Mouse (Mus musculus) lung, embryonic 14.5 days (tissue): ENCODE data around the gene Zfp281. TPM values are rescaled to one million over a fixed set of nuclear protein-coding genes. Genes with fewer than 3 reads are reported as not detected.

Source experiments
- ATAC-seq: fragments of 200-750 bp; cut with Nextera tagmentation; 2 replicates; pipeline ENCODE4 v1.8.0; 2017; ENCODE audit warnings: mild to moderate bottlenecking, moderate TSS enrichment, moderate library complexity; ENCODE audit not compliant: insufficient read depth
- DNase-seq: peaks from one replicate; pipeline ENCODE4 v3.0.0-alpha.2; 2015
- H3K27ac ChIP-seq: fragments of 300-500 bp; sonication (generic); 2 replicates; pipeline ENCODE4 v1.5.1; 2014; ENCODE audit warnings: low read depth, mild to moderate bottlenecking, moderate library complexity
- H3K27me3 ChIP-seq: fragments of 300-500 bp; sonication (generic); 2 replicates; pipeline ENCODE4 v1.6.1; 2014; ENCODE audit warnings: low read length, control low read depth; ENCODE audit not compliant: insufficient read depth
- H3K36me3 ChIP-seq: fragments of 300-500 bp; sonication (generic); 2 replicates; pipeline ENCODE4 v1.6.1; 2014; ENCODE audit warnings: control low read depth; ENCODE audit not compliant: insufficient read depth
- H3K4me1 ChIP-seq: fragments of 300-500 bp; sonication (generic); 2 replicates; pipeline ENCODE4 v1.6.1; 2014; ENCODE audit warnings: antibody characterized with exemption, control low read depth; ENCODE audit not compliant: insufficient read depth
- H3K4me2 ChIP-seq: fragments of 300-500 bp; sonication (generic); 2 replicates; pipeline ENCODE4 v1.6.1; 2014; ENCODE audit warnings: mild to moderate bottlenecking
- H3K4me3 ChIP-seq: fragments of 300-500 bp; sonication (generic); 2 replicates; pipeline ENCODE4 v1.5.1; 2014; ENCODE audit warnings: low read depth, low read length
- H3K9ac ChIP-seq: fragments of 300-500 bp; sonication (generic); 2 replicates; pipeline ENCODE4 v1.6.1; 2014
- H3K9me3 ChIP-seq: fragments of 300-500 bp; sonication (generic); 2 replicates; pipeline ENCODE4 v1.6.1; 2016; ENCODE audit warnings: low read depth, low read length, control low read depth
- CTCF ChIP-seq: IDR thresholded peaks from 2 replicates; pipeline ENCODE4 v1.5.1; 2016; ENCODE audit warnings: antibody characterized with exemption, low read depth
- WGBS: fragments of 180-500 bp; shearing (Covaris S2); extraction: QIAGEN DNeasy Blood & Tissue Kit; methylation state at CpG from one replicate; pipeline ENCODE4 v1.1.7; 2014; 5-methylcytosine and 5-hydroxymethylcytosine counted together
- polyA plus RNA-seq: library from polyadenylated mRNA; unstranded; fragments of >200 nt; fragmentation: Nextera tagmentation; extraction: Ambion mirVana; gene quantifications from 2 replicates; pipeline ENCODE4 v1.2.1, GENCODE M21; 2014

The Zfp281 gene
- polyA plus RNA-seq, 1 experiment from 2014 or later: 26.7 TPM

DNA sequence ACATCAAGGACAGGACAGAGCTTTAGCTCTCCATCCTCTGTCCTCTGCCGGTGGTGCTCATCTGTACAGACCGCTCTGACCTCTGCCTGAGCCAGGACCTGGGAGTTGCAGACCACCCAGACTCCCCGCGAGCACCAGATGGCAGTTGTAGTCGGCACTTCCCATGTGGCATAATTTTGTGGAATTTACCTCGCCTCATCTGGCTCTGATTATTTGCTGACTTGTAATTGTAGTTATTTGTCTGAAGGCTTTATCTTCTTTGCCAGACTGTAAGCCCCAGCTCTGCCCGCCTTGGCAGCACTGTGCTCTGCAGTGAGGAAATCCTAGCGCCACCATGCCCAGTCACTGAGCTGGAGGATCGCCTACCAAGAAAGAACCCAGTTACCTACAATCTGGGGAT lies 35.8 kb upstream of the Zfp281 start:
- DNase-seq (peak; percentile 34), ATAC-seq (peak; percentile 77)
- WGBS: 9% methylated on average over 9 of the region's 9 CpGs
- H3K4me2 ChIP-seq: peak overlapping the region; percentile 53
- no peaks in the 10 kb centered on the region for H3K27me3 ChIP-seq
- H3K9ac ChIP-seq: 0 out of 2 replicates have a peak overlapping the region, but pooled peaks have one; percentile 31
- H3K27ac ChIP-seq: no peak overlapping the region
- peak overlapping the region; percentile 18; the same call in 1 of the 2 replicates for H3K4me3 ChIP-seq
- H3K9me3 ChIP-seq: no peaks in the 10 kb centered on the region
- no peaks in the 10 kb centered on the region for H3K36me3 ChIP-seq
- H3K4me1 ChIP-seq: 0 out of 2 replicates have a peak, but pooled peaks cover 4% of the 10 kb centered on the region
- TF ChIP-seq CTCF: no peak

DNA sequence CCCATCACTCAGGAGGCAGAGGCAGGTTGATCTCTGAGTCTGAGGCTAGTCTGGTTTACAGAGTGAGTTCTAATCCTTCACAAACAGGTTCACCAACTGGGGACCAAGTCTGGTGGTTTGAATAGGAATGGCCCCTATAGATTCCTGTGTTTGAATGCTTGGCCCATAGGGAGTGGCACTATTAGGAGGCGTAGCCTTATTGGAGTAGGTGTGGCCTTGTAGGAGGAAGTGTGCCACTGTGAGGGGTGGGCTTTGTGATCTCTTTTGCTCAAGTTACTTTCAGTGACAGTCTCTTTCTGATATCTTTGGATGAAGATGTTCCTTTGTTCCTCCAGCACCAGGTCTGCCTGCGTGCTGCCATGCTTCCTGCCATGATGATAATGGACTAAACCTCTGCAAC lies 32.0 kb upstream of the Zfp281 start:
- ATAC-seq (no peak), DNase-seq (no peak)
- H3K4me3 ChIP-seq: no peak overlapping the region
- H3K27me3 ChIP-seq: no peaks in the 10 kb centered on the region
- no peak for TF ChIP-seq CTCF
- H3K36me3 ChIP-seq: no peaks in the 10 kb centered on the region
- 98% methylated on average over 2 of the region's 2 CpGs for WGBS
- H3K9me3 ChIP-seq: no peaks in the 10 kb centered on the region
- H3K4me2 ChIP-seq: no peak overlapping the region
- H3K9ac ChIP-seq: no peak overlapping the region
- H3K27ac ChIP-seq: no peak overlapping the region
- H3K4me1 ChIP-seq: 0 out of 2 replicates have a peak, but pooled peaks cover 4% of the 10 kb centered on the region

DNA sequence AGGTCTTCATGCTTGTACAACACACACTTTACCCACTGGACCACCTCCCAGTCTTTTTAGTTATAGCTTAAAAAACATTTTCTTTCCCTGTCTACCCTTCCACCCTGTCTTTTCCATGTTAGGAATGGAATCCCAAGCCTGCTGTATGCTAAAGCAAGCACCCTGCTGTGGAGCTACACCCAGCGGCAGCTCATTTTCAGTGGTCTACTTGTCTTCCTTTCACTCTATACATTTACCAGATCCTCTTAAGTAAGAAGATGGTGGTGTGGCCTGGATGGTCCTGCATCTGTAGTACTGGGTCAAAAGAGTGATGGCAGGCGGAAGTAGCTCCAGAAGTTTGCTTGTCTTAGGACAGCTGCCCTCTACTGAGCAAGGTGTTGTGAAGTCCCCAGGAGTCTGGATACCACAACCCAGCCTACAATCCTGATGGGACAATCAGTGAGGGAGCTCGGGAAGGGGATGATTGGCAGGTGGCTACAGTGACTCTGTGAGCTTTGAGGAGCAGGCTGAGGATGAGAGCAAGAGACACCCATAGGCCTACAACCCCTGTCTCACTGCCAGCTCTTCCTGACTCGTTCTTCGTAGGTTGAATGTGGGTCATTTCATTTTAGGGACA lies 30.4 kb upstream of the Zfp281 start:
- 0 out of 2 replicates have a peak, but pooled peaks cover 2% of the 10 kb centered on the region for H3K4me1 ChIP-seq
- H3K4me3 ChIP-seq: no peak overlapping the region
- no peak overlapping the region for H3K27ac ChIP-seq
- 81% methylated on average over 5 of the region's 5 CpGs for WGBS
- H3K27me3 ChIP-seq: no peaks in the 10 kb centered on the region
- no peak overlapping the region for H3K9ac ChIP-seq
- DNase-seq: no peak
- no peak overlapping the region for H3K4me2 ChIP-seq
- no peaks in the 10 kb centered on the region for H3K9me3 ChIP-seq
- ATAC-seq: no peak
- H3K36me3 ChIP-seq: no peaks in the 10 kb centered on the region
- no peak for TF ChIP-seq CTCF

DNA sequence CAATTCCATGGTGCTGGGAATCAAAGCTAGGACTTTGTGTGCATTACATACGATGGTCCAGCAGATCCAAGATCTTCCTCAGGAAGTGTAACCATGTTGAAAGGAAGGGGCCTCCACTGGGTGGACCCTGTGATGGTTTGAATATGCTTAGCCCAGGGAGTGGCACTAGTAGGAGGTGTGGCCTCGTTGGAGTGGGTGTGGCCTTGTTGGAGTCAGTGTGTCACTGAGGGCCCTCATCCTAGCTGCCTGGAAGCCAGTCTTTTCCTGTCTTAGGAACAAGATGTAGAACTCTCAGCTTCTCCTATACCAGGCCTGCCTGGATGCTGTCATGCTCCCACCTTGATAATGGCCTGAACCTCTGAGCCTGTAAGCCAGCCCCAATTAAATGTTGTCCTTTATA lies 27.9 kb upstream of the Zfp281 start:
- no peak overlapping the region for H3K27ac ChIP-seq
- H3K4me1 ChIP-seq: no peaks in the 10 kb centered on the region
- TF ChIP-seq CTCF: no peak
- no peak for DNase-seq
- H3K4me2 ChIP-seq: no peak overlapping the region
- H3K36me3 ChIP-seq: no peaks in the 10 kb centered on the region
- no peaks in the 10 kb centered on the region for H3K9me3 ChIP-seq
- H3K9ac ChIP-seq: no peak overlapping the region
- no peak for ATAC-seq
- H3K4me3 ChIP-seq: no peak overlapping the region
- 64% methylated on average over 2 of the region's 2 CpGs for WGBS
- H3K27me3 ChIP-seq: no peaks in the 10 kb centered on the region

DNA sequence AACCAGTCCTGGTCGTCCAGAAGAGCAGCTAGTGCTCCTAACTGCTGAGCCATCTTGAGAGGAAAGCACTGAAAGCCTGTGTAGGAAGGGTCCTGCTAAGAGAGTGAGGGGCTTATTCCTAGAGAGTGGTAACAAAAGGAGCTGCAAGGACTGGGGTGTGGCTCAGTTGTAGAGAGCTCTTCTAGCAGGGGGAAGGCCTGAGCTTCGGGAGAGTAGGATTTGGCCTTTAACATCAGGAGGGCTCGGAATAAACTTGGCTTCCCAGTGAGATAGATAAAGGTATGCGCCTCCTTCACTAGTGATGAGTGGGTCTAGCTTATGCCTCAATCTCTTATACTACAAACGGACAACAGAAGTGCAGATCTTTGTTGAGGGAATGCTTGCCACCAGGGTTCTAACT lies 26.4 kb upstream of the Zfp281 start:
- Histone ChIP-seq H3K4me1 (no peaks in the 10 kb centered on the region), H3K36me3 (no peaks in the 10 kb centered on the region), H3K4me3 (no peak overlapping the region), H3K27me3 (no peaks in the 10 kb centered on the region), H3K27ac (no peak overlapping the region), H3K4me2 (no peak overlapping the region), H3K9ac (no peak overlapping the region), H3K9me3 (no peaks in the 10 kb centered on the region)
- ATAC-seq (no peak), DNase-seq (no peak)
- TF ChIP-seq CTCF: no peak
- 66% methylated on average over 5 of the region's 5 CpGs for WGBS

DNA sequence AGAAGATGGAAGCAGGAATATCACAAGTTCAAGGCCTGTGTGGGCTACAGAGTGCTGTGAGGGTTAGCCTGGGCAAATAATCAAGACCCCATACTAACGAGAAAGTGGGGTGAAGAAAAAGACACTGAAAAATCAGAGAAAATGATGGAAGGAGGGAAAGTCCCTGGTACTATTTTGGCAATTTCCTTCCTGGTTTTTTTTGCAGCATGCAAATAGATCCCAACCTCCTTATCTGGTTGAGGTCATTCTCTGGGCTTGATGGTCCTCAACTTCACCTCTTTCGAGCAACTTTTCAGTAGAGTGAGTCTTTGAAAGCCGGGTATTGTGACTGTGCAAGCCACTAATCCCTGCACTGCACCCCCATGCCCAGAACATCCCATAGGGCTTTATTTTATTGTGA lies 24.6 kb upstream of the Zfp281 start:
- no peak overlapping the region for H3K4me2 ChIP-seq
- no peak for DNase-seq
- no peaks in the 10 kb centered on the region for H3K9me3 ChIP-seq
- no peak overlapping the region for H3K4me3 ChIP-seq
- H3K36me3 ChIP-seq: no peaks in the 10 kb centered on the region
- H3K27ac ChIP-seq: no peak overlapping the region
- TF ChIP-seq CTCF: no peak
- H3K9ac ChIP-seq: no peak overlapping the region
- no peak for ATAC-seq
- WGBS: 62% methylated on average over 3 of the region's 3 CpGs
- H3K27me3 ChIP-seq: no peaks in the 10 kb centered on the region
- no peaks in the 10 kb centered on the region for H3K4me1 ChIP-seq

DNA sequence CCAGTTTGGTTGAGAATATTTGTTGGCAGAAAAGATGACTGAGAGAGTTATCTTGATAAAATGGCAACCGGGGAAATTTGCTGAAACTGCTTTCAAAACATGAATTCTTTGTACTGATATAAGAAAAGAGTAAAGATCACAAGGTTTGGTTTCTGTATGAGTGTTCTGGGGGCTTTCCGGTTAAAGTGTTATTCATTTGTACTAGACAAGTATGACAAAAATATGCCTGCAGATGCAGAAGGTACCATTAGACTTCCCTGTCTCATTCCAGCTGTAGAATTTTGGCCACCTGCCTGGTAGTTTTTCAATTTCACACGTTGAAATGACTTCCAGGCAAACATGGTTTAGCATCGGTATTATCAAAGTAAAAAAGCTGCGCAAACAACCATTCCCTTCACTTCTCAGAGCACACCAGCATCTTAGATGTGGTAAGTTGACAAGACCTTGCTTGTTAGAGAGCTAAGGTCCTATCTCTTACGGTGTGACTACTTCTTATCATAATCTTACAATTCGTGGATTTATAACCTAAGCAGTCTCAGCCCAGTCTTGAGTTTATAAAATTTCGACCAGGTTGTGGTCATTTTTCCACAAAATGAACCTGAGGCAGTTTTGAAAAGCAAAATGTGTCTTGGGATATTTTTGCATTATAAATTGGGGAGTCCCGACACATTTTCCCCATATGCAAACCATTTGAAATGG lies 23.9 kb upstream of the Zfp281 start:
- DNase-seq (peak; percentile 40), ATAC-seq (no peak)
- 65% methylated on average over 9 of the region's 9 CpGs for WGBS
- H3K4me2 ChIP-seq: no peak overlapping the region
- no peak for TF ChIP-seq CTCF
- no peaks in the 10 kb centered on the region for H3K4me1 ChIP-seq
- H3K4me3 ChIP-seq: no peak overlapping the region
- H3K36me3 ChIP-seq: no peaks in the 10 kb centered on the region
- H3K27me3 ChIP-seq: no peaks in the 10 kb centered on the region
- H3K9ac ChIP-seq: no peak overlapping the region
- no peak overlapping the region for H3K27ac ChIP-seq
- no peaks in the 10 kb centered on the region for H3K9me3 ChIP-seq
